Mouse (Mus musculus): Measurements from ENCODE around the gene Kcnj8.
A peak's percentile ranks its signal among the peaks of the same experiment; 100 is the strongest.

- no peak for TF ChIP-seq CHD2 (IDR thresholded peaks at IDR 0.05; ENCODE audit: low read depth, low read length)
- peak; percentile 99 for TF ChIP-seq ZC3H11A (IDR thresholded peaks at IDR 0.05; ENCODE audit: borderline replicate concordance, low read depth, low read length)
- TF ChIP-seq MAFK (IDR thresholded peaks at IDR 0.05; ENCODE audit: insufficient read depth, low read depth, low read length) = no peak
- no peak for TF ChIP-seq ZNF384 (IDR thresholded peaks at IDR 0.05; ENCODE audit: low read depth, low read length)
- no peak for TF ChIP-seq HCFC1 (IDR thresholded peaks at IDR 0.05; ENCODE audit: borderline replicate concordance, insufficient read depth, low read length)
These were observed 46.6 kb downstream of the Kcnj8 start for GRCm38 (mm10) chr6:142524635-142525308.

Measured in ES-E14 (cell line).